21 mouse cellular contexts compared by ENCODE assay signal in genomic region chr8:26813198-26813815, GRCm38 (mm10).
DNase-seq lines count a peak whose midpoint lies in the region; ATAC-seq and TF ChIP-seq lines count a peak whose summit lies in the region.
"Had no signal": no experiment of that assay in that cellular context is flagged by ENCODE, and none has a peak within 500 bp of the region (broad histone marks: within the 10 kb centered on the region; RNA-seq: fewer than 3 reads in every experiment).

No protein-coding gene starts in this region.

- TF ChIP-seq CTCF in gastrocnemius, adult 2 months (IDR thresholded peaks at IDR 0.05): no peak
- TF ChIP-seq CTCF in lung, postnatal 0 days (IDR thresholded peaks at IDR 0.05): no peak

- WGBS in lung, postnatal 0 days: 58% methylated on average over 9 of the region's 9 CpGs
- WGBS in midbrain, embryonic 10.5 days: 89% methylated on average over 9 of the region's 9 CpGs

- ATAC-seq in lung, postnatal 0 days: peak; percentile 79
- ATAC-seq in megakaryocyte progenitor cell, adult 5-6 weeks (replicated peaks; ENCODE audit: poor library complexity): peak; percentile 41
- ATAC-seq: hindbrain, embryonic 16.5 days had no signal

- H3K27ac ChIP-seq in gastrocnemius, adult 2 months: peak overlapping the region; percentile 48
- H3K27ac ChIP-seq in lung, postnatal 0 days (ENCODE audit: low read length): no peak overlapping the region
- no peak overlapping the region for H3K27ac ChIP-seq in midbrain, embryonic 10.5 days (replicated peaks)
- H3K27ac ChIP-seq: embryonic facial prominence, embryonic 12.5 days; forebrain, embryonic 10.5 days; liver, embryonic 13.5 days had no signal

- H3K4me3 ChIP-seq in gastrocnemius, adult 2 months: no peak overlapping the region
- H3K4me3 ChIP-seq in lung, postnatal 0 days (ENCODE audit: low read depth, low read length): no peak overlapping the region
- H3K4me3 ChIP-seq in midbrain, embryonic 10.5 days: no peak overlapping the region
- H3K4me3 ChIP-seq: embryonic facial prominence, embryonic 12.5 days; forebrain, embryonic 10.5 days; liver, embryonic 13.5 days; megakaryocyte, embryonic 14.5 days had no signal

- no peak overlapping the region for H3K9ac ChIP-seq in lung, postnatal 0 days (replicated peaks; ENCODE audit: low read depth)
- H3K9ac ChIP-seq: embryonic facial prominence, embryonic 12.5 days; liver, embryonic 13.5 days had no signal

- intact Hi-C loops in gastrocnemius, adult 2 months (cut with DNase I): no loop called here

- H3K4me2 ChIP-seq in lung, postnatal 0 days (replicated peaks; ENCODE audit: low read depth, low read length): no peak overlapping the region
- H3K4me2 ChIP-seq: embryonic facial prominence, embryonic 12.5 days; liver, embryonic 13.5 days had no signal

- DNase-seq in gastrocnemius, adult 2 months: no peak
- DNase-seq in gastrocnemius, adult 8-10 months (ENCODE audit: low spot score in 2 of 2): no peak
- DNase-seq in lung, postnatal 0 days (ENCODE audit: low spot score): peak; percentile 84
- DNase-seq in lung, postnatal 4 days: no peak
- DNase-seq in adrenal gland, adult (ENCODE audit: inconsistent age in 2 of 2, low spot score in 1 of 2): peak; percentile 89 to 93
- no peak for DNase-seq in layer of hippocampus, postnatal 25 days (ENCODE audit: extremely low spot score in 1 of 2, low spot score in 1 of 2)
- DNase-seq in midbrain, embryonic 10.5 days (ENCODE audit: low spot score): no peak
- DNase-seq: B cell, adult 2 months; cerebellum, postnatal 14 days; kidney, adult 2 months; kidney, postnatal 36 days; layer of hippocampus, postnatal 36 days; left cerebral cortex, postnatal 4 days; liver, embryonic 13.5 days; thymus, postnatal 25 days had no signal

- no peaks in the 10 kb centered on the region for H3K9me3 ChIP-seq in lung, postnatal 0 days (ENCODE audit: low read length)
- no peaks in the 10 kb centered on the region for H3K9me3 ChIP-seq in midbrain, embryonic 10.5 days (replicated peaks)
- H3K9me3 ChIP-seq: embryonic facial prominence, embryonic 12.5 days; forebrain, embryonic 10.5 days; G1E; liver, embryonic 13.5 days had no signal

- no peaks in the 10 kb centered on the region for H3K36me3 ChIP-seq in lung, postnatal 0 days (ENCODE audit: insufficient read depth, low read length)
- no peaks in the 10 kb centered on the region for H3K36me3 ChIP-seq in midbrain, embryonic 10.5 days
- H3K36me3 ChIP-seq: embryonic facial prominence, embryonic 12.5 days; forebrain, embryonic 10.5 days; G1E; liver, embryonic 13.5 days had no signal

- TF ChIP-seq EP300 in lung, postnatal 0 days (IDR thresholded peaks at IDR 0.05): peak; percentile 75

- no peaks in the 10 kb centered on the region; the same call in 1 of the 2 replicates for H3K27me3 ChIP-seq in lung, postnatal 0 days (replicated peaks; ENCODE audit: insufficient read depth, low read length)
- H3K27me3 ChIP-seq in midbrain, embryonic 10.5 days (ENCODE audit: low read depth, poor library complexity, severe bottlenecking): peaks cover 11% of the 10 kb centered on the region; the same call in 1 of the 2 replicates
- H3K27me3 ChIP-seq: megakaryocyte, embryonic 14.5 days had no signal

- peaks cover 8% of the 10 kb centered on the region; the same call in 1 of the 2 replicates for H3K4me1 ChIP-seq in lung, postnatal 0 days (ENCODE audit: insufficient read depth, low read depth, low read length)
- peaks cover 22% of the 10 kb centered on the region for H3K4me1 ChIP-seq in midbrain, embryonic 10.5 days
- H3K4me1 ChIP-seq: megakaryocyte, embryonic 14.5 days had no signal

Comparison
In these comparisons a context has a peak if more than half of its experiments do, and no peak if none do; other contexts are left out.
1. DNase-seq: peak in lung, postnatal 0 days (single experiment) and adrenal gland, adult (2 of 2); none in gastrocnemius, adult 2 months (single experiment), gastrocnemius, adult 8-10 months (0 of 2), lung, postnatal 4 days (0 of 2), layer of hippocampus, postnatal 25 days (0 of 2) and midbrain, embryonic 10.5 days (single experiment).